In the genomic region with DNA sequence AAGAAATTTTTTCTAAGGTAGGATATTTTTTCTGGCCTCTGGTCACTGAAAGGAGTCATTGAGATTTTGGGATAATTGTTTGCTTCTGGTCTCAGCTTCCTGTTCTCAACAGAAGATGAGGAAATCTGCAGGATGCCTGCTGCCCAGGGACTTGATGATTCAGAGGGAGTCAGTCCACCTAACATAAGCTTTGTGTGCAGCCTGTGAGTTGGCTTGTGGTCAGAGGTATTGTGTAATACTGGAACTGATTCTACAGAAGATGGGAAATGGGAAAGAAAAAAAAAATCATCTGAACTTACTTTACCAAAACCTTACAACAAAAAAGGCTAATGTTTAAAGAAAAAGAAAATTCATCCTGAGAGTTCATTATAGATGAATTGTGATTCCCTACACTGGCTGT, we compare ENCODE assay signal across 16 mouse cellular contexts. TPM values are rescaled to one million over a fixed set of nuclear protein-coding genes. Genes with fewer than 3 reads are reported as not detected.
DNase-seq lines count a peak whose midpoint lies in the region; ATAC-seq lines count a peak whose summit lies in the region.
"Had no signal": no experiment of that assay in that cellular context is flagged by ENCODE, and none has a peak within 500 bp of the region (broad histone marks: within the 10 kb centered on the region; RNA-seq: fewer than 3 reads in every experiment).

No protein-coding gene starts in this region.

- H3K27ac ChIP-seq in heart, embryonic 11.5 days (ENCODE audit: low read depth, low read length): no peak overlapping the region
- H3K27ac ChIP-seq: left cerebral cortex, adult 2 months; liver, embryonic 13.5 days; midbrain, embryonic 15.5 days had no signal

- intact Hi-C loops in heart, postnatal 10 days (cut with DNase I): no loop called here

- no peak overlapping the region for H3K4me3 ChIP-seq in heart, embryonic 11.5 days (ENCODE audit: low read depth, low read length)
- H3K4me3 ChIP-seq: left cerebral cortex, adult 2 months; liver, embryonic 13.5 days; midbrain, embryonic 15.5 days had no signal

- H3K9ac ChIP-seq in heart, embryonic 11.5 days (ENCODE audit: low read depth, low read length): no peak overlapping the region
- H3K9ac ChIP-seq: liver, embryonic 13.5 days; midbrain, embryonic 15.5 days had no signal

- H3K4me2 ChIP-seq in heart, embryonic 11.5 days: no peak overlapping the region
- H3K4me2 ChIP-seq: liver, embryonic 13.5 days; midbrain, embryonic 15.5 days had no signal

- H3K4me1 ChIP-seq in heart, embryonic 11.5 days (ENCODE audit: control insufficient read depth, insufficient read depth, low read length): no peaks in the 10 kb centered on the region
- H3K4me1 ChIP-seq: liver, embryonic 13.5 days; midbrain, embryonic 15.5 days had no signal

- H3K27me3 ChIP-seq in heart, embryonic 11.5 days (ENCODE audit: control insufficient read depth, insufficient read depth, low read length): no peaks in the 10 kb centered on the region
- H3K27me3 ChIP-seq: CH12.LX; liver, embryonic 13.5 days; midbrain, embryonic 15.5 days had no signal

- DNase-seq in heart, adult 11 months: peak; percentile 96
- DNase-seq in 416B (ENCODE audit: low read depth): peak; percentile 95
- DNase-seq in adrenal gland, postnatal 25 days: peak; percentile 5
- DNase-seq in heart, postnatal 10 days: peak; percentile 13 to 24
- DNase-seq in spleen, adult 18-20 months: no peak
- no peak for DNase-seq in kidney, postnatal 36 days
- DNase-seq: cerebellum, adult 11 months; embryo, embryonic 11 days; liver, embryonic 13.5 days had no signal

- ATAC-seq in heart, embryonic 11.5 days (replicated peaks; ENCODE audit: insufficient number of reproducible peaks, low FRiP score, low TSS enrichment): no peak
- ATAC-seq in inflammation-experienced regulatory T-cells, adult 6 months: no peak
- ATAC-seq: hindbrain, embryonic 16.5 days; midbrain, embryonic 15.5 days had no signal

- H3K9me3 ChIP-seq in heart, embryonic 11.5 days (replicated peaks; ENCODE audit: control insufficient read depth, low read length): no peaks in the 10 kb centered on the region; the same call in 1 of the 2 replicates
- H3K9me3 ChIP-seq: liver, embryonic 13.5 days; midbrain, embryonic 15.5 days had no signal

- no peaks in the 10 kb centered on the region for H3K36me3 ChIP-seq in heart, embryonic 11.5 days (ENCODE audit: control insufficient read depth, insufficient read depth, low read length)
- H3K36me3 ChIP-seq: liver, embryonic 13.5 days; midbrain, embryonic 15.5 days had no signal

RNA-seq across cellular contexts. Expression of a gene that starts 49.2 kb away (rescaled TPM):
- 115 TPM in 2 replicates for polyA plus RNA-seq in heart, embryonic 11.5 days (2014; fragmentation: Nextera tagmentation; extraction: Ambion mirVana)
- total RNA-seq in adrenal gland, postnatal 25 days (2021): 32.1 and 44.9 TPM in 2 replicates
- total RNA-seq in heart, postnatal 10 days (2021): 100 to 1,000 TPM; 107 to 124 TPM
- not detected for polyA plus RNA-seq in inflammation-experienced regulatory T-cells, adult 6 months (2017; shearing (Covaris generic))
- total RNA-seq: CH12.LX; neutrophil, adult 5-6 weeks had no signal

Comparison
In these comparisons a context has a peak if more than half of its experiments do, and no peak if none do; other contexts are left out.
1. DNase-seq: peak in heart, adult 11 months (single experiment), 416B (single experiment), adrenal gland, postnatal 25 days (single experiment) and heart, postnatal 10 days (2 of 2); none in spleen, adult 18-20 months (0 of 2) and kidney, postnatal 36 days (0 of 2).